Mouse (Mus musculus) right cerebral cortex, postnatal 10 days (tissue): ENCODE data around the gene Azin2.
A peak's percentile ranks its signal among the peaks of the same experiment; 100 is the strongest.

Source experiments
- DNase-seq, 2 experiments: peaks; one replicate each; pipeline ENCODE4 v3.0.0; 2021; ENCODE audit warnings: low spot score in 2 of 2

Gene Azin2

GRCm38 (mm10) chr4:128896667-128897066, 65.6 kb downstream of the Azin2 start:
- DNase-seq: no peak

- no peak for DNase-seq
Measured at GRCm38 (mm10) chr4:128895841-128896240, 66.4 kb downstream of the Azin2 start.

- DNase-seq: no peak
Measured at GRCm38 (mm10) chr4:128894112-128894511, 68.1 kb downstream of the Azin2 start.

GRCm38 (mm10) chr4:128892188-128892587, 70.1 kb downstream of the Azin2 start:
- DNase-seq: no peak

- DNase-seq: no peak
Measured at GRCm38 (mm10) chr4:128891746-128892145, 70.5 kb downstream of the Azin2 start.

- peak; percentile 83 to 88 for DNase-seq
Measured at GRCm38 (mm10) chr4:128891157-128891556, 71.1 kb downstream of the Azin2 start.

- DNase-seq: no peak
Measured at GRCm38 (mm10) chr4:128889752-128890630, 72.3 kb downstream of the Azin2 start.

- DNase-seq: no peak
Measured at GRCm38 (mm10) chr4:128888436-128888990, 73.7 kb downstream of the Azin2 start.

- DNase-seq: peak in 1 of 2 experiments; percentile 58
Measured at GRCm38 (mm10) chr4:128887641-128888091, 74.6 kb downstream of the Azin2 start.

- no peak for DNase-seq
Measured at GRCm38 (mm10) chr4:128887026-128887425, 75.2 kb downstream of the Azin2 start.

- no peak for DNase-seq
Measured at GRCm38 (mm10) chr4:128886571-128886970, 75.7 kb downstream of the Azin2 start.

GRCm38 (mm10) chr4:128885540-128885939, 76.7 kb downstream of the Azin2 start:
- no peak for DNase-seq

- DNase-seq: no peak
Measured at GRCm38 (mm10) chr4:128884711-128885095, 77.5 kb downstream of the Azin2 start.

GRCm38 (mm10) chr4:128883801-128884710, 78.2 kb downstream of the Azin2 start:
- DNase-seq: peak; percentile 62 to 64

- peak; percentile 84 to 85 for DNase-seq
Measured at GRCm38 (mm10) chr4:128883379-128883781, 78.9 kb downstream of the Azin2 start, which contains the start of gene Trim62. Gene Trim62, plus strand, starts transcription at chr4:128883580.
